Mouse (Mus musculus): ENCODE results near the gene Odf2.
A peak's percentile ranks its signal among the peaks of the same experiment; 100 is the strongest.

DNA sequence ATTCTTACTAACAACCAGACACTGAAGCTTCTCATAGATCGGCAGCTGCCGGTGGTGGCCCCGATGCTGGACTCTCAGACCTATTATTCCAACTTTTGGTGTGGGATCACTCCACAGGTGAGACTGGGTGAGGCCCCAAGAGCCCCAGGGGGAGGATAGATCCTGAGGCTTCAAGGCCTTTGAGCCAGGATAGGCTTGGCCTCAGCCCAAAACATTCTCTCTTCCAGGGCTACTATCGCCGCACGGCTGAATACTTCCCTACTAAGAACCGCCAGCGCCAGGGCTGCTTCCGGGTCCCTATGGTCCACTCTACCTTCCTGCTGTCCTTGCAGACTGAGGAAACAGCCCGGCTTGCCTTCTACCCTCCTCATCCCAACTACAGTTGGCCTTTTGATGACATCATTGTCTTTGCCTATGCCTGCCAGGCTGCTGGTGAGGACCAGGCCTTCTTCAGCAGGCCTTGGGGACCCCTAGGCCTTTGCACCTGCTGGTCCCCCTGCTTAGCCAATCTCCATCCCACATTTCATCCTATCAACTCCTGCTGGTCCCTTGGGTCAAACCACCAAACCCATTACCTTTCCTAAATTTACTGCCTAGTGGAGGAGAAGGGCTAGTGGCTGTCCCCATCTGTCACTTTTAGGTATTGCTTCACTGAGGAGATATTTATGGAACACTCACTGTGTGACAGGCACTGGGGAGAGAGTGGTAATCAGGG is 16.3 kb upstream of the Odf2 start:
- no peak for TF ChIP-seq POLR2A (IDR thresholded peaks at IDR 0.05; ENCODE audit: borderline replicate concordance, insufficient read depth, low read length)
- peak; percentile 8; the same call in 1 of the 2 replicates for TF ChIP-seq CTCF (IDR thresholded peaks at IDR 0.05; ENCODE audit: borderline replicate concordance, insufficient read depth, low read depth, low read length)

Data from cerebellum, adult 2 months (tissue).